Mouse (Mus musculus): ENCODE data around the gene Gm13272. TPM values are rescaled to one million over a fixed set of nuclear protein-coding genes. Genes with fewer than 3 reads are reported as not detected.
"Not testable (repeated sequence)": the region's sequence is repeated elsewhere in the genome, so short reads cannot be mapped to it uniquely, and the experiment has no call there.

Gm13272 gene
- polyA plus RNA-seq, 1 experiment from 2014 or later, result not detected

DNA sequence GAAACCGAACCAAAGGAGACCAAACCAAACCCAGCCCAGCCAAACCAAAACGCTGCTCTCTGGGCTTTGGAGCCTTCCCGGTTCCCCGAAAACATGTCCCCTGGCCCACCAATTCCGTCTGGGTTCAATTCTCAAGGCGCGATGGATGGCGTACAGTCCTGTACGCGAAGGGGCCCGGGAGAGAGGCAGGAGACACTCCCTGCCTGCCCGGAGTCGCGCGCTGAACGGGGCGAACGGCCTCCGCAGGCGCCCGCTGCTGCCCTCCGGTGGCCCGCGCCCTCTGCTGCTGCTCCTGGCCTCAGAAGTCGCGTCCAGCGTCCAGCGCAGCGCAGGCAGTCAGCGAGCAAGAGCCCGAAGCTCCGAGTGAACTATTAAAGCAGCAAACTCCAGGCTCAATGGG, 6.1 kb upstream of the Gm13272 start, which contains the start of gene Gm13290:
Gene Gm13290, plus strand, starts transcription at position 301 of the 400 bp plus-strand sequence.
- not testable (repeated sequence) for H3K4me2 ChIP-seq; DNase-seq (ENCODE audit: low spot score); H3K27me3 ChIP-seq (replicated peaks; ENCODE audit: control insufficient read depth, insufficient read depth, low read length); H3K9ac ChIP-seq (ENCODE audit: low read depth, low read length); H3K9me3 ChIP-seq (ENCODE audit: control insufficient read depth, low read length); H3K36me3 ChIP-seq (ENCODE audit: control insufficient read depth, insufficient read depth, low read length); H3K4me1 ChIP-seq (replicated peaks; ENCODE audit: control insufficient read depth, insufficient read depth, low read length); H3K4me3 ChIP-seq (ENCODE audit: low read depth, low read length); H3K27ac ChIP-seq (ENCODE audit: low read depth, low read length); ATAC-seq (replicated peaks; ENCODE audit: low FRiP score)
- WGBS, result no CpG with 5 or more reads among the region's 32 CpGs

DNA sequence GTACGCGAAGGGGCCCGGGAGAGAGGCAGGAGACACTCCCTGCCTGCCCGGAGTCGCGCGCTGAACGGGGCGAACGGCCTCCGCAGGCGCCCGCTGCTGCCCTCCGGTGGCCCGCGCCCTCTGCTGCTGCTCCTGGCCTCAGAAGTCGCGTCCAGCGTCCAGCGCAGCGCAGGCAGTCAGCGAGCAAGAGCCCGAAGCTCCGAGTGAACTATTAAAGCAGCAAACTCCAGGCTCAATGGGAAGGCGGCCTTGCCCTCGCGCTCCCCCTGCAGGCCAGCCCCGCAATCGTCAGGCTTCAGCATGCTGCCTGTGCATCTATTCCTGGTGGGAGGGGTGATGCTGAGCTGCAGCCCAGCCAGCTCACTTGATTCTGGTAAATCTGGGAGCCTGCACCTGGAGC, 3.0 kb upstream of the Gm13272 start, which contains the start of gene Gm13289:
Gene Gm13289, plus strand, starts transcription at position 301 of the 400 bp plus-strand sequence.
- not testable (repeated sequence) for H3K9me3 ChIP-seq (ENCODE audit: control insufficient read depth, low read length); DNase-seq (ENCODE audit: low spot score); H3K9ac ChIP-seq (ENCODE audit: low read depth, low read length); H3K36me3 ChIP-seq (ENCODE audit: control insufficient read depth, insufficient read depth, low read length); H3K27me3 ChIP-seq (replicated peaks; ENCODE audit: control insufficient read depth, insufficient read depth, low read length); H3K4me3 ChIP-seq (ENCODE audit: low read depth, low read length); H3K4me1 ChIP-seq (replicated peaks; ENCODE audit: control insufficient read depth, insufficient read depth, low read length); H3K27ac ChIP-seq (ENCODE audit: low read depth, low read length); H3K4me2 ChIP-seq; ATAC-seq (replicated peaks; ENCODE audit: low FRiP score)
- no CpG with 5 or more reads among the region's 29 CpGs for WGBS

DNA sequence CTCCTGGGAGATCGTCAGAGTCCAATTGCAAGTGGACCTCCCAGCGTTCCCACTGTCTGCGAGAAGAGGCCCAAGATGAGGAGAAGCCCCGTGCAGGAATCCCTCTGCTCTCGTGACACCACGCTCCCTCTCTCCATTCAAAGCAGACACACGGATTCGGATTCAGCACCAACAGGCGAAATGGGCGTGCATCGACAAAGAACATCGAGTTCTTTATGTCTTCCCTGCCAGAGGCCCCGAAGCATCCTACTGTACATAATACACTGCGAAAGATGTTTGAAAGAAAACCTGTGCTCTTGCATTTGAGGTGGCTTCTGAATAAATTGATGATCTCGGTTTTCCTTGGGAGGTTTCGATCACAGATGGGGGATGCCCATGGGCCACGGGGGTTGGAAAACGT, 670 bp downstream of the Gm13272 start:
- H3K9ac ChIP-seq (ENCODE audit: low read depth, low read length); H3K27me3 ChIP-seq (replicated peaks; ENCODE audit: control insufficient read depth, insufficient read depth, low read length): not testable (repeated sequence)

DNA sequence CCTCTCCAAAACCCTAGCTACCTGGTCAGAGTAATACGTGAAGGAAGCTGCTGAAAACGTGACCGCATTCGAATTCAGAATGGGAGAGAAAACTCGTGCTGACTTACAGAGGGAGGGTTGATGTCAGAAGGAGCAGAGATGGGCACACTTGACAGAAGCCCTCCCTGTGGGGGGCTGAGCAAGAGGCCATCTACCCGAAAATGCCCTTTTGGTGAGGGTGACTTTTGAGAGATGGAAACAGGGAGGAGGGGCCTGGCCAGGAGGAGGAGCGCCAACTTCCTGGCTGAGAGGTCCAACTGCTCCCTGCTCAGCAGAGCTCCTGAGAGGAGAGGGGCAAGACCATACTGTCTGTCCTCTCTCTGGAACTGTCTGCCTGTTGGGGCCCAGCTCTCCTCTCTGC, 2.2 kb downstream of the Gm13272 start, which contains the start of gene Ifnz:
Gene Ifnz, plus strand, starts transcription at position 301 of the 400 bp plus-strand sequence.
- H3K27me3 ChIP-seq (replicated peaks; ENCODE audit: control insufficient read depth, insufficient read depth, low read length); ATAC-seq (replicated peaks; ENCODE audit: low FRiP score); DNase-seq (ENCODE audit: low spot score); H3K9ac ChIP-seq (ENCODE audit: low read depth, low read length); H3K27ac ChIP-seq (ENCODE audit: low read depth, low read length); H3K9me3 ChIP-seq (ENCODE audit: control insufficient read depth, low read length); H3K4me1 ChIP-seq (replicated peaks; ENCODE audit: control insufficient read depth, insufficient read depth, low read length); H3K4me3 ChIP-seq (ENCODE audit: low read depth, low read length); H3K36me3 ChIP-seq (ENCODE audit: control insufficient read depth, insufficient read depth, low read length): not testable (repeated sequence)
- WGBS, result 6% methylated on average over 4 of the region's 7 CpGs
- peak within 1 kb of the TSS; percentile 47 for H3K4me2 ChIP-seq

More for the DNA sequence above, 670 bp downstream of the Gm13272 start:
- not testable (repeated sequence) for H3K36me3 ChIP-seq (ENCODE audit: control insufficient read depth, insufficient read depth, low read length); H3K4me2 ChIP-seq; H3K9me3 ChIP-seq (ENCODE audit: control insufficient read depth, low read length); H3K4me1 ChIP-seq (replicated peaks; ENCODE audit: control insufficient read depth, insufficient read depth, low read length); H3K27ac ChIP-seq (ENCODE audit: low read depth, low read length); H3K4me3 ChIP-seq (ENCODE audit: low read depth, low read length); ATAC-seq (replicated peaks; ENCODE audit: low FRiP score); DNase-seq (ENCODE audit: low spot score)
- WGBS, result 43% methylated on average over 14 of the region's 18 CpGs

DNA sequence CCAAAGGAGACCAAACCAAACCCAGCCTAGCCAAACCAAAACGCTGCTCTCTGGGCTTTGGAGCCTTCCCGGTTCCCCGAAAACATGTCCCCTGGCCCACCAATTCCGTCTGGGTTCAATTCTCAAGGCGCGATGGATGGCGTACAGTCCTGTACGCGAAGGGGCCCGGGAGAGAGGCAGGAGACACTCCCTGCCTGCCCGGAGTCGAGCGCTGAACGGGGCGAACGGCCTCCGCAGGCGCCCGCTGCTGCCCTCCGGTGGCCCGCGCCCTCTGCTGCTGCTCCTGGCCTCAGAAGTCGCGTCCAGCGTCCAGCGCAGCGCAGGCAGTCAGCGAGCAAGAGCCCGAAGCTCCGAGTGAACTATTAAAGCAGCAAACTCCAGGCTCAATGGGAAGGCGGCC, 2.7 kb downstream of the Gm13272 start:
- DNase-seq (ENCODE audit: low spot score); H3K27me3 ChIP-seq (replicated peaks; ENCODE audit: control insufficient read depth, insufficient read depth, low read length); H3K9ac ChIP-seq (ENCODE audit: low read depth, low read length); H3K4me1 ChIP-seq (replicated peaks; ENCODE audit: control insufficient read depth, insufficient read depth, low read length); ATAC-seq (replicated peaks; ENCODE audit: low FRiP score); H3K4me3 ChIP-seq (ENCODE audit: low read depth, low read length); H3K9me3 ChIP-seq (ENCODE audit: control insufficient read depth, low read length); H3K27ac ChIP-seq (ENCODE audit: low read depth, low read length); H3K36me3 ChIP-seq (ENCODE audit: control insufficient read depth, insufficient read depth, low read length): not testable (repeated sequence)
- WGBS, result under 1% methylated on average over 14 of the region's 31 CpGs
- H3K4me2 ChIP-seq, result peak overlapping the region; percentile 47

DNA sequence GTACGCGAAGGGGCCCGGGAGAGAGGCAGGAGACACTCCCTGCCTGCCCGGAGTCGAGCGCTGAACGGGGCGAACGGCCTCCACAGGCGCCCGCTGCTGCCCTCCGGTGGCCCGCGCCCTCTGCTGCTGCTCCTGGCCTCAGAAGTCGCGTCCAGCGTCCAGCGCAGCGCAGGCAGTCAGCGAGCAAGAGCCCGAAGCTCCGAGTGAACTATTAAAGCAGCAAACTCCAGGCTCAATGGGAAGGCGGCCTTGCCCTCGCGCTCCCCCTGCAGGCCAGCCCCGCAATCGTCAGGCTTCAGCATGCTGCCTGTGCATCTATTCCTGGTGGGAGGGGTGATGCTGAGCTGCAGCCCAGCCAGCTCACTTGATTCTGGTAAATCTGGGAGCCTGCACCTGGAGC, 5.8 kb downstream of the Gm13272 start, which contains the start of gene Gm13276:
Gene Gm13276, plus strand, starts transcription at position 301 of the 400 bp plus-strand sequence.
- H3K4me2 ChIP-seq; H3K27ac ChIP-seq (ENCODE audit: low read depth, low read length); H3K36me3 ChIP-seq (ENCODE audit: control insufficient read depth, insufficient read depth, low read length); H3K9me3 ChIP-seq (ENCODE audit: control insufficient read depth, low read length); H3K27me3 ChIP-seq (replicated peaks; ENCODE audit: control insufficient read depth, insufficient read depth, low read length); H3K9ac ChIP-seq (ENCODE audit: low read depth, low read length); ATAC-seq (replicated peaks; ENCODE audit: low FRiP score); H3K4me3 ChIP-seq (ENCODE audit: low read depth, low read length); H3K4me1 ChIP-seq (replicated peaks; ENCODE audit: control insufficient read depth, insufficient read depth, low read length); DNase-seq (ENCODE audit: low spot score): not testable (repeated sequence)
- no CpG with 5 or more reads among the region's 27 CpGs for WGBS

DNA sequence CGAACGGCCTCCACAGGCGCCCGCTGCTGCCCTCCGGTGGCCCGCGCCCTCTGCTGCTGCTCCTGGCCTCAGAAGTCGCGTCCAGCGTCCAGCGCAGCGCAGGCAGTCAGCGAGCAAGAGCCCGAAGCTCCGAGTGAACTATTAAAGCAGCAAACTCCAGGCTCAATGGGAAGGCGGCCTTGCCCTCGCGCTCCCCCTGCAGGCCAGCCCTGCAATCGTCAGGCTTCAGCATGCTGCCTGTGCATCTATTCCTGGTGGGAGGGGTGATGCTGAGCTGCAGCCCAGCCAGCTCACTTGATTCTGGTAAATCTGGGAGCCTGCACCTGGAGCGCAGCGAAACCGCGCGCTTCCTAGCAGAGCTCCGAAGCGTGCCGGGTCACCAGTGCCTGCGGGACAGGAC, 8.8 kb downstream of the Gm13272 start, which contains the start of gene Gm13277:
Gene Gm13277, plus strand, starts transcription at position 231 of the 400 bp plus-strand sequence.
- 0% methylated on average over 4 of the region's 28 CpGs for WGBS
- H3K27me3 ChIP-seq (replicated peaks; ENCODE audit: control insufficient read depth, insufficient read depth, low read length); DNase-seq (ENCODE audit: low spot score): not testable (repeated sequence)

DNA sequence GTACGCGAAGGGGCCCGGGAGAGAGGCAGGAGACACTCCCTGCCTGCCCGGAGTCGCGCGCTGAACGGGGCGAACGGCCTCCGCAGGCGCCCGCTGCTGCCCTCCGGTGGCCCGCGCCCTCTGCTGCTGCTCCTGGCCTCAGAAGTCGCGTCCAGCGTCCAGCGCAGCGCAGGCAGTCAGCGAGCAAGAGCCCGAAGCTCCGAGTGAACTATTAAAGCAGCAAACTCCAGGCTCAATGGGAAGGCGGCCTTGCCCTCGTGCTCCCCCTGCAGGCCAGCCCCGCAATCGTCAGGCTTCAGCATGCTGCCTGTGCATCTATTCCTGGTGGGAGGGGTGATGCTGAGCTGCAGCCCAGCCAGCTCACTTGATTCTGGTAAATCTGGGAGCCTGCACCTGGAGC, 11.6 kb downstream of the Gm13272 start, which contains the start of gene Gm13278:
Gene Gm13278, plus strand, starts transcription at position 301 of the 400 bp plus-strand sequence.
- H3K27ac ChIP-seq (ENCODE audit: low read depth, low read length); H3K4me1 ChIP-seq (replicated peaks; ENCODE audit: control insufficient read depth, insufficient read depth, low read length); ATAC-seq (replicated peaks; ENCODE audit: low FRiP score); H3K36me3 ChIP-seq (ENCODE audit: control insufficient read depth, insufficient read depth, low read length); H3K9ac ChIP-seq (ENCODE audit: low read depth, low read length); H3K27me3 ChIP-seq (replicated peaks; ENCODE audit: control insufficient read depth, insufficient read depth, low read length); DNase-seq (ENCODE audit: low spot score); H3K4me2 ChIP-seq; H3K4me3 ChIP-seq (ENCODE audit: low read depth, low read length); H3K9me3 ChIP-seq (ENCODE audit: control insufficient read depth, low read length): not testable (repeated sequence)
- no CpG with 5 or more reads among the region's 28 CpGs for WGBS

More for the DNA sequence above, 8.8 kb downstream of the Gm13272 start, which contains the start of gene Gm13277:
- not testable (repeated sequence) for H3K4me1 ChIP-seq (replicated peaks; ENCODE audit: control insufficient read depth, insufficient read depth, low read length); H3K9me3 ChIP-seq (ENCODE audit: control insufficient read depth, low read length); H3K4me2 ChIP-seq; H3K27ac ChIP-seq (ENCODE audit: low read depth, low read length); H3K4me3 ChIP-seq (ENCODE audit: low read depth, low read length); H3K9ac ChIP-seq (ENCODE audit: low read depth, low read length); ATAC-seq (replicated peaks; ENCODE audit: low FRiP score); H3K36me3 ChIP-seq (ENCODE audit: control insufficient read depth, insufficient read depth, low read length)

Measured in liver, embryonic 11.5 days (tissue).